Mouse (Mus musculus) cerebellum, adult 2 months (tissue): ENCODE measurements around the gene Tas2r135.

Source experiments
- CTCF ChIP-seq: fragments of 200-500 bp; IDR thresholded peaks from 2 replicates; pipeline ENCODE4 v1.5.1; 2011; ENCODE audit warnings: low read depth, mild to moderate bottlenecking, control low read depth, low read length, moderate library complexity, borderline replicate concordance; ENCODE audit not compliant: insufficient read depth
- POLR2A ChIP-seq: fragments of 200-500 bp; IDR thresholded peaks from 2 replicates; pipeline ENCODE4 v1.6.1; 2011; ENCODE audit warnings: low read length, control low read depth, borderline replicate concordance; ENCODE audit not compliant: insufficient read depth

DNA sequence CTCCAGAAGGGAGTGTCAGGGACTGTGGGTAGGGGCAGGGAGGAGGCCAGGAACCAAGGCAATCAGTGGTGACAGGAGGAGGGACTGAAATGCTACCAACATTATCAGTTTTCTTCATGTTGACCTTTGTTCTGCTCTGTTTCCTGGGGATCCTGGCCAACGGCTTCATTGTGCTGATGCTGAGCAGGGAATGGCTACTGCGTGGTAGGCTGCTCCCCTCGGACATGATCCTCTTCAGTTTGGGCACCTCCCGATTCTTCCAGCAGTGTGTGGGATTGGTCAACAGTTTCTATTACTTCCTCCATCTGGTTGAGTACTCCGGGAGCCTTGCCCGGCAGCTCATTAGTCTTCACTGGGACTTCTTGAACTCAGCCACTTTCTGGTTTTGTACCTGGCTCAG, 29.2 kb downstream of the Tas2r135 start, which contains the start of gene Tas2r126:
- TF ChIP-seq CTCF = no peak
- no peak for TF ChIP-seq POLR2A
